Mouse (Mus musculus) midbrain, embryonic 10.5 days (tissue): ENCODE measurements around the gene Spns2. TPM values are rescaled to one million over a fixed set of nuclear protein-coding genes. Genes with fewer than 3 reads are reported as not detected.

ENCODE experiments used
- DNase-seq: peaks from one replicate; pipeline ENCODE4 v3.0.0-alpha.2; 2017; ENCODE audit warnings: low spot score
- H3K27ac ChIP-seq: fragments of 300-500 bp; sonication (generic); replicated peaks from 2 replicates; pipeline ENCODE4 v1.5.1; 2016; ENCODE audit warnings: mild to moderate bottlenecking
- H3K27me3 ChIP-seq: fragments of 300-500 bp; sonication (generic); 2 replicates; pipeline ENCODE4 v1.6.1; 2016; ENCODE audit warnings: low read depth, mild to moderate bottlenecking; ENCODE audit not compliant: poor library complexity, severe bottlenecking
- H3K36me3 ChIP-seq: fragments of 300-500 bp; sonication (generic); 2 replicates; pipeline ENCODE4 v1.6.1; 2016; ENCODE audit warnings: mild to moderate bottlenecking, moderate library complexity
- H3K4me1 ChIP-seq: fragments of 300-500 bp; sonication (generic); 2 replicates; pipeline ENCODE4 v1.6.1; 2016
- H3K4me3 ChIP-seq: fragments of 300-500 bp; sonication (generic); 2 replicates; pipeline ENCODE4 v1.5.1; 2016; ENCODE audit warnings: mild to moderate bottlenecking, moderate library complexity
- H3K9me3 ChIP-seq: fragments of 300-500 bp; sonication (generic); replicated peaks from 2 replicates; pipeline ENCODE4 v1.6.1; 2016; ENCODE audit warnings: mild to moderate bottlenecking
- WGBS: fragments of 180-500 bp; shearing (Covaris S2); methylation state at CpG from one replicate; pipeline ENCODE4 v1.1.7; 2016; 5-methylcytosine and 5-hydroxymethylcytosine counted together
- polyA plus RNA-seq: library from polyadenylated mRNA; unstranded; fragments of >200 nt; fragmentation: Nextera tagmentation; extraction: Ambion mirVana; gene quantifications from 2 replicates; pipeline ENCODE4 v1.2.1, GENCODE M21; 2016

The Spns2 gene
- polyA plus RNA-seq, 1 experiment from 2014 or later, result 2.1 TPM

GRCm38 (mm10) chr11:72519189-72519588 is 29.5 kb upstream of the Spns2 start:
- Histone ChIP-seq H3K36me3 (no peaks in the 10 kb centered on the region), H3K9me3 (no peaks in the 10 kb centered on the region), H3K27me3 (no peaks in the 10 kb centered on the region), H3K4me3 (no peak overlapping the region), H3K4me1 (no peaks in the 10 kb centered on the region), H3K27ac (no peak overlapping the region)
- no peak for DNase-seq
- 84% methylated on average over 4 of the region's 4 CpGs for WGBS

GRCm38 (mm10) chr11:72518449-72518848 is 28.7 kb upstream of the Spns2 start:
- no peak overlapping the region for H3K27ac ChIP-seq
- H3K4me3 ChIP-seq, result no peak overlapping the region
- no peaks in the 10 kb centered on the region for H3K9me3 ChIP-seq
- DNase-seq, result no peak
- H3K27me3 ChIP-seq, result no peaks in the 10 kb centered on the region
- no peaks in the 10 kb centered on the region for H3K4me1 ChIP-seq
- WGBS, result 69% methylated on average over 2 of the region's 2 CpGs
- H3K36me3 ChIP-seq, result no peaks in the 10 kb centered on the region

- H3K4me1 ChIP-seq, result no peaks in the 10 kb centered on the region
- 66% methylated on average over 3 of the region's 3 CpGs for WGBS
- no peak for DNase-seq
- H3K36me3 ChIP-seq, result no peaks in the 10 kb centered on the region
- no peak overlapping the region for H3K27ac ChIP-seq
- no peaks in the 10 kb centered on the region for H3K9me3 ChIP-seq
- no peak overlapping the region for H3K4me3 ChIP-seq
- no peaks in the 10 kb centered on the region for H3K27me3 ChIP-seq
Measured at GRCm38 (mm10) chr11:72514967-72515366, 25.3 kb upstream of the Spns2 start.

- DNase-seq, result no peak
Measured at GRCm38 (mm10) chr11:72508651-72509050, 18.9 kb upstream of the Spns2 start.

GRCm38 (mm10) chr11:72507651-72508050 is 17.9 kb upstream of the Spns2 start:
- Histone ChIP-seq H3K36me3 (no peaks in the 10 kb centered on the region), H3K4me1 (peaks cover 11% of the 10 kb centered on the region), H3K27me3 (no peaks in the 10 kb centered on the region; the same call in 1 of the 2 replicates), H3K27ac (no peak overlapping the region), H3K9me3 (no peaks in the 10 kb centered on the region), H3K4me3 (no peak overlapping the region)
- no peak for DNase-seq

More at GRCm38 (mm10) chr11:72508651-72509050, 18.9 kb upstream of the Spns2 start:
- Histone ChIP-seq H3K9me3 (no peaks in the 10 kb centered on the region), H3K4me3 (no peak overlapping the region), H3K4me1 (peaks cover under 1% of the 10 kb centered on the region; the same call in 1 of the 2 replicates), H3K27me3 (no peaks in the 10 kb centered on the region), H3K36me3 (no peaks in the 10 kb centered on the region), H3K27ac (no peak overlapping the region)
- WGBS, result 91% methylated on average over 5 of the region's 5 CpGs

- WGBS, result 75% methylated on average over 10 of the region's 10 CpGs
- DNase-seq, result no peak
- H3K36me3 ChIP-seq, result no peaks in the 10 kb centered on the region
- no peak overlapping the region for H3K4me3 ChIP-seq
- peaks cover 25% of the 10 kb centered on the region for H3K4me1 ChIP-seq
- H3K27ac ChIP-seq, result no peak overlapping the region
- H3K27me3 ChIP-seq, result peaks cover 5% of the 10 kb centered on the region
- no peaks in the 10 kb centered on the region for H3K9me3 ChIP-seq
Measured at GRCm38 (mm10) chr11:72504016-72504797, 14.5 kb upstream of the Spns2 start.

GRCm38 (mm10) chr11:72503501-72503921 is 13.8 kb upstream of the Spns2 start:
- peaks cover 25% of the 10 kb centered on the region for H3K4me1 ChIP-seq
- no peak for DNase-seq
- no peaks in the 10 kb centered on the region for H3K9me3 ChIP-seq
- no peak overlapping the region for H3K4me3 ChIP-seq
- peaks cover 8% of the 10 kb centered on the region for H3K27me3 ChIP-seq
- H3K27ac ChIP-seq, result no peak overlapping the region
- 41% methylated on average over 5 of the region's 5 CpGs for WGBS
- H3K36me3 ChIP-seq, result no peaks in the 10 kb centered on the region

GRCm38 (mm10) chr11:72502236-72502635 is 12.5 kb upstream of the Spns2 start:
- Histone ChIP-seq H3K4me3 (no peak overlapping the region), H3K9me3 (no peaks in the 10 kb centered on the region), H3K36me3 (no peaks in the 10 kb centered on the region), H3K27ac (no peak overlapping the region; the same call in 1 of the 2 replicates), H3K27me3 (peaks cover 11% of the 10 kb centered on the region), H3K4me1 (peaks cover 29% of the 10 kb centered on the region)
- WGBS, result 20% methylated on average over 8 of the region's 8 CpGs
- no peak for DNase-seq

- H3K9me3 ChIP-seq, result no peaks in the 10 kb centered on the region
- peaks cover 29% of the 10 kb centered on the region for H3K4me1 ChIP-seq
- peaks cover 12% of the 10 kb centered on the region for H3K27me3 ChIP-seq
- no peak overlapping the region for H3K4me3 ChIP-seq
- no peak for DNase-seq
- 31% methylated on average over 5 of the region's 5 CpGs for WGBS
- no peaks in the 10 kb centered on the region for H3K36me3 ChIP-seq
- H3K27ac ChIP-seq, result no peak overlapping the region; the same call in 1 of the 2 replicates
Measured at GRCm38 (mm10) chr11:72501426-72502002, 11.8 kb upstream of the Spns2 start.

- Histone ChIP-seq H3K27me3 (peaks cover 12% of the 10 kb centered on the region), H3K4me1 (peaks cover 29% of the 10 kb centered on the region), H3K4me3 (no peak overlapping the region), H3K9me3 (no peaks in the 10 kb centered on the region), H3K27ac (no peak overlapping the region), H3K36me3 (no peaks in the 10 kb centered on the region)
- no peak for DNase-seq
- 93% methylated on average over 4 of the region's 4 CpGs for WGBS
Measured at GRCm38 (mm10) chr11:72500139-72500538, 10.4 kb upstream of the Spns2 start.

GRCm38 (mm10) chr11:72497367-72497766 is 7.7 kb upstream of the Spns2 start:
- WGBS, result 27% methylated on average over 4 of the region's 4 CpGs
- H3K9me3 ChIP-seq, result no peaks in the 10 kb centered on the region
- H3K36me3 ChIP-seq, result no peaks in the 10 kb centered on the region
- no peak overlapping the region for H3K4me3 ChIP-seq
- no peak for DNase-seq
- no peak overlapping the region for H3K27ac ChIP-seq
- H3K27me3 ChIP-seq, result peaks cover 12% of the 10 kb centered on the region
- peaks cover 15% of the 10 kb centered on the region for H3K4me1 ChIP-seq

GRCm38 (mm10) chr11:72496775-72497174 is 7.1 kb upstream of the Spns2 start:
- no peak for DNase-seq
- no peak overlapping the region for H3K27ac ChIP-seq
- H3K4me3 ChIP-seq, result no peak overlapping the region
- H3K27me3 ChIP-seq, result peaks cover 15% of the 10 kb centered on the region
- H3K36me3 ChIP-seq, result no peaks in the 10 kb centered on the region
- peaks cover 12% of the 10 kb centered on the region for H3K4me1 ChIP-seq
- no peaks in the 10 kb centered on the region for H3K9me3 ChIP-seq
- WGBS, result 69% methylated on average over 1 of the region's 1 CpGs

- no peak for DNase-seq
- no peaks in the 10 kb centered on the region for H3K9me3 ChIP-seq
- H3K4me1 ChIP-seq, result peaks cover 11% of the 10 kb centered on the region
- no peak overlapping the region for H3K4me3 ChIP-seq
- WGBS, result 77% methylated on average over 3 of the region's 3 CpGs
- H3K27me3 ChIP-seq, result peaks cover 22% of the 10 kb centered on the region
- no peak overlapping the region for H3K27ac ChIP-seq
- H3K36me3 ChIP-seq, result no peaks in the 10 kb centered on the region
Measured at GRCm38 (mm10) chr11:72496066-72496465, 6.4 kb upstream of the Spns2 start.
